Mouse (Mus musculus): ENCODE results near the gene Tmem116.

- TF ChIP-seq CTCF (IDR thresholded peaks at IDR 0.05; ENCODE audit: control insufficient read depth, insufficient read depth, insufficient read length) = no peak
- TF ChIP-seq MAX (IDR thresholded peaks at IDR 0.05) = no peak
These were observed 1.2 kb downstream of the Tmem116 start for GRCm38 (mm10) chr5:121452906-121453305.
